8 mouse cellular contexts compared by ENCODE assay signal in genomic region chr15:103060341-103061130, GRCm38 (mm10). TPM values are rescaled to one million over a fixed set of nuclear protein-coding genes. Genes with fewer than 3 reads are reported as not detected.
A peak's percentile ranks its signal among the peaks of the same experiment; 100 is the strongest.
DNase-seq lines count a peak whose midpoint lies in the region; ATAC-seq and TF ChIP-seq lines count a peak whose summit lies in the region.

No protein-coding gene starts in this region.

- no peak for ATAC-seq in heart, embryonic 16.5 days (replicated peaks; ENCODE audit: extremely low read depth, insufficient read depth, low FRiP score)
- no peak for ATAC-seq in erythroblast, adult 5-6 weeks (replicated peaks; ENCODE audit: low FRiP score, poor library complexity, severe bottlenecking)

- TF ChIP-seq CTCF in small intestine, adult 2 months (IDR thresholded peaks at IDR 0.05; ENCODE audit: extremely low read depth, insufficient read length, insufficient replicate concordance, low read depth, low read length) = no peak

- H3K27ac ChIP-seq in heart, embryonic 16.5 days (ENCODE audit: low read length) = no peak overlapping the region
- H3K27ac ChIP-seq in small intestine, adult 2 months (ENCODE audit: insufficient read depth, low read depth, low read length) = peak overlapping the region; percentile 83

- no peak overlapping the region for H3K9ac ChIP-seq in heart, embryonic 16.5 days (ENCODE audit: low read length)

- DNase-seq in urinary bladder, postnatal 14 days (ENCODE audit: low spot score) = peak; percentile 29
- no peak for DNase-seq in urinary bladder, postnatal 25 days (ENCODE audit: low spot score)
- DNase-seq in kidney, postnatal 25 days = peak; percentile 75 to 90
- no peak for DNase-seq in right cerebral cortex, postnatal 10 days (ENCODE audit: low spot score in 2 of 2)
- no peak for DNase-seq in natural killer cell, adult 2 months (ENCODE audit: low spot score in 2 of 2)

- no peaks in the 10 kb centered on the region for H3K4me1 ChIP-seq in heart, embryonic 16.5 days (ENCODE audit: control insufficient read depth, insufficient read depth, low read length)
- H3K4me1 ChIP-seq in small intestine, adult 2 months (ENCODE audit: control insufficient read depth, insufficient read depth, insufficient read length, low read length) = no peaks in the 10 kb centered on the region; the same call in 1 of the 2 replicates

- no peaks in the 10 kb centered on the region for H3K36me3 ChIP-seq in heart, embryonic 16.5 days (ENCODE audit: control insufficient read depth, insufficient read depth)
- H3K36me3 ChIP-seq in small intestine, adult 2 months (ENCODE audit: control insufficient read depth, insufficient read depth, low read length) = no peaks in the 10 kb centered on the region

- H3K4me3 ChIP-seq in heart, embryonic 16.5 days (ENCODE audit: low read length) = peak overlapping the region; percentile 1; the same call in 1 of the 2 replicates
- peak overlapping the region; percentile 53 for H3K4me3 ChIP-seq in small intestine, adult 2 months (ENCODE audit: low read depth, low read length)

- no peak for TF ChIP-seq POLR2A in small intestine, adult 2 months (IDR thresholded peaks at IDR 0.05; ENCODE audit: low read depth, low read length)

- no peak overlapping the region for H3K4me2 ChIP-seq in heart, embryonic 16.5 days (ENCODE audit: low read depth, low read length)

- 5% methylated on average over 36 of the region's 36 CpGs for WGBS in heart, embryonic 16.5 days
- 16% methylated on average over 36 of the region's 36 CpGs for WGBS in small intestine, adult 2 months

- H3K27me3 ChIP-seq in heart, embryonic 16.5 days (ENCODE audit: control insufficient read depth, insufficient read depth, low read length) = peaks cover 90% of the 10 kb centered on the region
- peaks cover 42% of the 10 kb centered on the region for H3K27me3 ChIP-seq in small intestine, adult 2 months (ENCODE audit: control insufficient read depth, insufficient read depth, low read length)

- H3K9me3 ChIP-seq in heart, embryonic 16.5 days (replicated peaks; ENCODE audit: control insufficient read depth, low read length) = no peaks in the 10 kb centered on the region

RNA-seq across cellular contexts. Expression of gene Hoxc4, which starts 41.8 kb away (rescaled TPM):
- 0.45 TPM in 2 replicates for polyA plus RNA-seq in heart, embryonic 16.5 days (2015; fragmentation: Nextera tagmentation; extraction: Ambion mirVana)
- polyA plus RNA-seq in small intestine, adult 2 months (2012; rRNA removed) = 0.38 and 2.1 TPM in 2 replicates
- total RNA-seq in erythroblast, adult 5-6 weeks (2015; ENCODE audit: low replicate concordance) = not detected in 2 replicates
- not detected in 2 replicates for total RNA-seq in erythroblast, adult 5-6 weeks (2017; ENCODE audit: low replicate concordance)

Comparison
In these comparisons a context has a peak if more than half of its experiments do, and no peak if none do; other contexts are left out.
1. DNase-seq: peak in urinary bladder, postnatal 14 days (single experiment) and kidney, postnatal 25 days (2 of 2); none in urinary bladder, postnatal 25 days (single experiment), right cerebral cortex, postnatal 10 days (0 of 2) and natural killer cell, adult 2 months (0 of 2).